Mouse (Mus musculus): ENCODE measurements around the gene 4833427G06Rik. TPM values are rescaled to one million over a fixed set of nuclear protein-coding genes. Genes with fewer than 3 reads are reported as not detected.

The 4833427G06Rik gene
- polyA plus RNA-seq, 1 experiment from 2014 or later: not detected

GRCm38 (mm10) chr9:51031603-51032002 lies 70.3 kb downstream of the 4833427G06Rik start:
- no peak overlapping the region for H3K4me2 ChIP-seq (ENCODE audit: low read depth, low read length)
- no peak for ATAC-seq (replicated peaks; ENCODE audit: insufficient number of reproducible peaks, low FRiP score, low TSS enrichment, low read depth)
- no peak overlapping the region for H3K27ac ChIP-seq (replicated peaks; ENCODE audit: low read depth, low read length)
- no peaks in the 10 kb centered on the region for H3K4me1 ChIP-seq (ENCODE audit: control insufficient read depth, insufficient read depth, low read length)
- no peaks in the 10 kb centered on the region for H3K9me3 ChIP-seq (replicated peaks; ENCODE audit: control insufficient read depth, low read length)
- DNase-seq (ENCODE audit: low spot score): no peak
- 74% methylated on average over 6 of the region's 6 CpGs for WGBS
- no peak overlapping the region for H3K9ac ChIP-seq (replicated peaks; ENCODE audit: low read length)
- H3K4me3 ChIP-seq (ENCODE audit: low read depth, low read length): no peak overlapping the region
- no peaks in the 10 kb centered on the region for H3K36me3 ChIP-seq (replicated peaks; ENCODE audit: control insufficient read depth, insufficient read depth, low read depth, low read length)
- no peaks in the 10 kb centered on the region for H3K27me3 ChIP-seq (ENCODE audit: control insufficient read depth, insufficient read depth, low read length)

MicroRNAs within 50 kb of the gene (microRNA counts, 519-probe panel; counts per million panel counts)
- microRNA mmu-miR-34b-3p (not detected), microRNA mmu-miR-34b-5p (2,005 counts per million, percentile 13 among the panel's probes with 10 or more counts), microRNA mmu-miR-34c (4,877 counts per million, percentile 84 among the panel's probes with 10 or more counts)

Small RNA genes lying within 50 kb of the gene (microRNA-seq; reads per million reads assigned to microRNA genes)
- gene Mir34b (ENCODE audit: borderline number of aligned reads) (68.7 reads per million, percentile 36 among the genes with 10 or more reads in this experiment), gene Mir34c (ENCODE audit: borderline number of aligned reads) (1,710 reads per million, percentile 76 among the genes with 10 or more reads in this experiment)

Other genes starting within 250 kb of the 4833427G06Rik start
- 12.5 and 14.2 TPM in 2 replicates for gene Sik2, start 93.0 kb downstream of the 4833427G06Rik start, polyA plus RNA-seq (2014; fragmentation: Nextera tagmentation; extraction: Ambion mirVana)
- not detected in 2 replicates for gene Btg4, start 41.2 kb downstream of the 4833427G06Rik start, polyA plus RNA-seq (2014; fragmentation: Nextera tagmentation; extraction: Ambion mirVana)
- gene Layn, start 25.0 kb downstream of the 4833427G06Rik start, polyA plus RNA-seq (2014; fragmentation: Nextera tagmentation; extraction: Ambion mirVana): 1.6 and 5.6 TPM in 2 replicates
- not detected in 2 replicates for gene Gm32742, start 63.4 kb upstream of the 4833427G06Rik start, polyA plus RNA-seq (2014; fragmentation: Nextera tagmentation; extraction: Ambion mirVana)
- not detected in 2 replicates for gene Pou2af1, start 111.6 kb upstream of the 4833427G06Rik start, polyA plus RNA-seq (2014; fragmentation: Nextera tagmentation; extraction: Ambion mirVana)
- 2.2 and 2.9 TPM in 2 replicates for gene Colca2, start 176.5 kb upstream of the 4833427G06Rik start, polyA plus RNA-seq (2014; fragmentation: Nextera tagmentation; extraction: Ambion mirVana)
- gene 1810046K07Rik, start 226.8 kb upstream of the 4833427G06Rik start, polyA plus RNA-seq (2014; fragmentation: Nextera tagmentation; extraction: Ambion mirVana): not detected in 2 replicates

Measured in embryonic facial prominence, embryonic 11.5 days (tissue).